Mouse (Mus musculus): ENCODE measurements around the gene Rbm24.

DNA sequence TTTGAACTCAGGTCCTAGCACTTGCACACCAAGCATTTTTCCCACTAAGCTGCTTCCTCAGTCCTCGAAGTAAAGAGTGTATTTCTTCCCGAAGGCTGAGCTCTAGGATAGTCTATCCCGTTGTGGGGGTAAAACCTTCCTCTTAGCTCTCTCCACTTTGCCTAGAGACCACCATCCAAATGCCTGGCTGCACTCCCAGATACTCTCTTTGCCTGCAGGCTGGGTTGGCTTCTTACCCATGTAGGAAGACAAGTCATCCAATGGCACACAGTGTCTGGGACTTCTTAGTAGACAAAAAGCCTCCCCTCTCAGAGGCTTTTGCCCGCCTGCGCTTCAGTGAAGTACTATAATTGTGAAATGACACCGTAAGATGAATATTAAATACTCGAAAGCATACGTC lies 2.2 kb upstream of the Rbm24 start:
- no peak for TF ChIP-seq TAL1 (IDR thresholded peaks at IDR 0.05; ENCODE audit: low read length)
- TF ChIP-seq GATA1 (IDR thresholded peaks at IDR 0.05; ENCODE audit: low read length) = no peak
